Mouse (Mus musculus): ENCODE results near the gene Rptor. TPM values are rescaled to one million over a fixed set of nuclear protein-coding genes. Genes with fewer than 3 reads are reported as not detected.

The Rptor gene
- total RNA-seq, 2 experiments from 2014 or later: 53.1 to 56.7 TPM

- DNase-seq (ENCODE audit: low spot score in 2 of 2): no peak
Observed at GRCm38 (mm10) chr11:119925176-119925575, 322.5 kb downstream of the Rptor start.

GRCm38 (mm10) chr11:119926762-119927161, 324.1 kb downstream of the Rptor start:
- no peak for DNase-seq (ENCODE audit: low spot score in 2 of 2)

- no peak for DNase-seq (ENCODE audit: low spot score in 2 of 2)
Observed at GRCm38 (mm10) chr11:119928023-119928681, 325.4 kb downstream of the Rptor start.

- DNase-seq (ENCODE audit: low spot score in 2 of 2): no peak
Observed at GRCm38 (mm10) chr11:119929603-119930265, 327.0 kb downstream of the Rptor start.

- DNase-seq (ENCODE audit: low spot score in 2 of 2): no peak
Observed at GRCm38 (mm10) chr11:119931809-119932208, 329.1 kb downstream of the Rptor start.

- DNase-seq (ENCODE audit: low spot score in 2 of 2): no peak
Observed at GRCm38 (mm10) chr11:119933142-119933541, 330.4 kb downstream of the Rptor start.

GRCm38 (mm10) chr11:119933819-119934583, 331.3 kb downstream of the Rptor start:
- no peak for DNase-seq (ENCODE audit: low spot score in 2 of 2)

GRCm38 (mm10) chr11:119934773-119935172, 332.1 kb downstream of the Rptor start:
- no peak for DNase-seq (ENCODE audit: low spot score in 2 of 2)

GRCm38 (mm10) chr11:119935457-119935856, 332.8 kb downstream of the Rptor start:
- peak in 1 of 2 experiments; percentile 53 for DNase-seq (ENCODE audit: low spot score in 2 of 2)

GRCm38 (mm10) chr11:119936456-119936855, 333.8 kb downstream of the Rptor start:
- no peak for DNase-seq (ENCODE audit: low spot score in 2 of 2)

GRCm38 (mm10) chr11:119937216-119937615, 334.5 kb downstream of the Rptor start:
- no peak for DNase-seq (ENCODE audit: low spot score in 2 of 2)

GRCm38 (mm10) chr11:119937772-119938502, 335.2 kb downstream of the Rptor start:
- no peak for DNase-seq (ENCODE audit: low spot score in 2 of 2)

- no peak for DNase-seq (ENCODE audit: low spot score in 2 of 2)
Observed at GRCm38 (mm10) chr11:119939073-119939710, 336.5 kb downstream of the Rptor start.

- DNase-seq (ENCODE audit: low spot score in 2 of 2): no peak
Observed at GRCm38 (mm10) chr11:119939711-119940106, 337.0 kb downstream of the Rptor start.

- no peak for DNase-seq (ENCODE audit: low spot score in 2 of 2)
Observed at GRCm38 (mm10) chr11:119940142-119940541, 337.4 kb downstream of the Rptor start.

GRCm38 (mm10) chr11:119941794-119942193, 339.1 kb downstream of the Rptor start:
- no peak for DNase-seq (ENCODE audit: low spot score in 2 of 2)

GRCm38 (mm10) chr11:119942201-119942726, 339.6 kb downstream of the Rptor start:
- peak in 1 of 2 experiments; percentile 26 for DNase-seq (ENCODE audit: low spot score in 2 of 2)

- DNase-seq (ENCODE audit: low spot score in 2 of 2): peak; percentile 97 to 99
Observed at GRCm38 (mm10) chr11:119942727-119943427, 340.2 kb downstream of the Rptor start, which contains the start of gene Baiap2. Gene Baiap2 (plus strand): TSS chr11:119942763.

GRCm38 (mm10) chr11:119943428-119943988, 340.8 kb downstream of the Rptor start:
- no peak for DNase-seq (ENCODE audit: low spot score in 2 of 2)
